Mouse (Mus musculus): ENCODE data around the gene Olfr463.

Olfr463 gene

GRCm38 (mm10) chr11:87897287-87897686 is at the start of gene Olfr463:
TSS of gene Olfr463 (minus strand) at chr11:87897387.
- no peak for DNase-seq

- DNase-seq, result no peak
Measured at GRCm38 (mm10) chr11:87935467-87935866, 38.3 kb upstream of the Olfr463 start.

GRCm38 (mm10) chr11:87933731-87934130 is 36.5 kb upstream of the Olfr463 start:
- no peak for DNase-seq

DNA sequence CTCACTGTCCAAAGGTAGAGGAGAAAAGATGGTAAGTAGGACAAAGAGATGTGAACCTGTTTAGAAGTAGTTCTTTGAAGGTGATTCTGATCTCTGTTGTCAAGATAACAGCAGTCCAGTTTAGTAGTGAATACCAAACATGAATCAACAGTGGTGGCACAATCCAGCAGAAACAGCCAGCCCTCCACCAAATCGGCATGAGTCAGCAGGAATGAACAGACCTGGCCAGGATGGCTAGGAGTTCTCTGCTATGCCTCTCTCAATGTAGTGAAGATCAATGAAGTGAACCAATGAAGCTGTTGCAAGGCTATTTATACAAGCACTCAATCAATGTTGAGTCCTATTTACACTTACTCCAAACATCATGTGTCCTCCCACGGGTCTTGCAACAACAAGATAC is 33.2 kb upstream of the Olfr463 start:
- DNase-seq, result no peak

GRCm38 (mm10) chr11:87920966-87921365 is 23.8 kb upstream of the Olfr463 start, which contains the start of gene Olfr464:
TSS of gene Olfr464 (minus strand) at chr11:87920967.
- DNase-seq, result no peak

- DNase-seq, result no peak
Measured at GRCm38 (mm10) chr11:87920301-87920700, 23.1 kb upstream of the Olfr463 start.

GRCm38 (mm10) chr11:87916005-87916404 is 18.8 kb upstream of the Olfr463 start:
- no peak for DNase-seq

GRCm38 (mm10) chr11:87904331-87904730 is 7.1 kb upstream of the Olfr463 start:
- DNase-seq, result no peak

DNA sequence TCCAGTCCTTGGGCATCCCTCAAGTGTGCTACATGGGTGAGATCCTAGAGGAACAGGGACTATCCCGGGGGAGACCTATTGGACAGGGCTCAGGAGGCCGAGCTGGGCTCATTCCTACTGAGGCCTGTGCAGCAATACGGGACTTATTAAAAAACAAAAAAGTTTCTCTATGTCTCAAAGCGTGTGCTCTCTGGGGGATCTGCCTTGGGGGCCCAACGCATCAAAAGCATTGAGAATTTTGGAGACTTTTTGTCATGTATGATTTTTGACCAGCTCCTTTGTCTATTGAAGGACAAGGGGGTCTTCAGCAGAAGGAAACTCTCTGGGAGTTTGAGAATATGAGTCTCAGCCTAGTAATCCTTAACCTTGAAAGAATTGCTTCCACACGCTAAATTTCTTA is 5.0 kb downstream of the Olfr463 start, which contains the start of gene Olfr462:
Gene Olfr462, minus strand, starts transcription at position 101 of the 400 bp plus-strand sequence.
- no peak for DNase-seq

DNA sequence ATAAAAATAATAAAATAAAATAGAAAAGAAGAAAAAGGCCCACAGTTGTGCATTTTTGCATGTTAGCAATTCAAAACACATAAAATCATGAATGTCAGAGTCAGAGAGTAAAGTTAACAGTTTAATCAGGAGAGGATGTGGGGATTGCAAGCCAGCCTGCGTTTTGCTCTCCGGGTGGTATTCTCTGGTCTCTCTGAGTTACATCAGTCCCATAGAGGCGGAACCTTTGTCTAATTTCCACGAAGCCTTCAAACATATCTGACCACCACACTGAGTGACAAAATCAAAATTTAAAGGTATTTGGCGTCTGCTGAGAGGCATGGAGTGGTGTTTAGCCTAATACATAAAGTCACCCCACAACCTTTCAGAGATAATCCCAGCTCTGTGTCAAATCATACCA is 12.3 kb downstream of the Olfr463 start:
- no peak for DNase-seq

- no peak for DNase-seq
Measured at GRCm38 (mm10) chr11:87883493-87883892, 13.7 kb downstream of the Olfr463 start.

DNA sequence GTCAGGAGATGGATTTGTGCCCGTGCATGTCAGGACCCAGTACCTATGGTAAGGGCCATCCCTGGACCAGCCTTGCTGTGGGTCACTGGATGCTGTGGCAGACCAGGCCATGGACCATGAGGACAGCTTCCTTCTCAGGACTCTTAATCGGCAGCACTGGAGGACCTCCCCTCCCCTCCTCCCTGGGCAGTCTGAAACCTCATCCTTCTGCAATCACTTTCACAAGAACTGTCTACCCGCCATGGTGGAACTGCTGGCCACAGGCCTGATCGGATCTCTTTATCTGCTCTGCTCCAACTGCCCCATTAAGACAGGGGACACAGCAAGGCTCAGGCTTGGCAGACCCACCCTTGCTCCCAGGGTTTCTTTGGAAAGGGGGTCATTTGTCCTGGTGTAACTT is 15.5 kb downstream of the Olfr463 start:
- DNase-seq, result no peak

GRCm38 (mm10) chr11:87879826-87880225 is 17.4 kb downstream of the Olfr463 start:
- DNase-seq, result no peak

DNA sequence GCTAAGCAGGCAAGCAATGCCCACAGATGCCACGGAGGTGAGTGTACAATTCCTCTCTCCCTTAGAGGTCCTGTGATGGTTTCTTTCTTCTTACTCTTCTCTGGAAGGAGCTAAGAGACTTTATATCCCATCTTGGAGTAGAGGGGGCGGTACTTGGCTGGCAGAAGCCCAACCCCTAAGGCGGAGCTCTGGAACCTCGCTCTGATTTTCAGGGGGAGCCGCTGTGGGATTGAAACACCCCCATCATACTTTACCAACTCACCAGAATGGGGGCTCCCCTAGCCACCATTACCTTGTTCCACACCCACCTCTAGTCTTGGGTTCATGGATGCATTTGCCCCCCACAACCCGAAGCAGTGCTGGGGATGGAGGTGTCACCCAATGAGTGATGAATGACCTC is 21.8 kb downstream of the Olfr463 start, which contains the start of gene Epx:
Gene Epx, minus strand, starts transcription at position 101 of the 400 bp plus-strand sequence.
- DNase-seq, result no peak

- no peak for DNase-seq
Measured at GRCm38 (mm10) chr11:87871766-87872165, 25.4 kb downstream of the Olfr463 start.

DNA sequence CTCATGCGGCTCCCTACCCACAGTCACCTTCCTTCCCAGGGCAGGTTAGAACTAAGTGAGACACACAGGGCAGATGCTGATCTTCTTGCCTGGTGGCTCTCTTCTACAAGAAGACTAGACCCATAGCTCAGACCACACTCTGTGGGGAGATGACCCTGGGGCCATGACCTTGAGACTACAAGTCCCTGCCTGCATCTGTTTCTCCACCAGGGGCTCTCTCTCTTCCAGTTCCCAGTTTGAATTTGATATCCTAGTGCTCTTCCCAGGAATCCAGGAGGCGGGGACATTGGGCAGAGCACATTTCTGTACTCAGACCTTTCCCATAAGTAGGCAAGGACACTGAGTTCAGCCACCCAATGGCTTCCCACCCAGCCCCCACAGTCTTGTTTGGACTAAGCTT is 27.1 kb downstream of the Olfr463 start:
- no peak for DNase-seq

- peak; percentile 40 for DNase-seq
Measured at GRCm38 (mm10) chr11:87866891-87867290, 30.3 kb downstream of the Olfr463 start.

DNA sequence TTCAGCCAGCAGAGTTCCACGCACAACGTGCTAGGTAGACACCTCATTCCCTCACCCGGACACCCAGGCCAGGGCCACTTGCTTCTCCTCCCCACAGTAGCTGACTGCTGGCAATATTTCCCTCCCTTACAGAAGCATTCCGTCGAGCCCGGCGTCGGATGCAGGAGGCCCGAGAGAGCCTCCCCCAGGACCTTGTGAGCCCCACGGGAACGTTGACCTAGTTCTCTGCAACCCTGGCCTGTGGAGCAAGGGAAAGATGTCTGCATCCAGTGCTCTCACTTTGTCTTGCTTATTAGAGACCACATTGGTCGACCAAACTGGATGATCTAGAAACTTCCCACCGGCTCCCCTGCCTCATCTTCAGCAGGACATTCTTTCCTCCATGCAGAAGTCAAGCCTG is 34.4 kb downstream of the Olfr463 start:
- DNase-seq, result no peak

DNA sequence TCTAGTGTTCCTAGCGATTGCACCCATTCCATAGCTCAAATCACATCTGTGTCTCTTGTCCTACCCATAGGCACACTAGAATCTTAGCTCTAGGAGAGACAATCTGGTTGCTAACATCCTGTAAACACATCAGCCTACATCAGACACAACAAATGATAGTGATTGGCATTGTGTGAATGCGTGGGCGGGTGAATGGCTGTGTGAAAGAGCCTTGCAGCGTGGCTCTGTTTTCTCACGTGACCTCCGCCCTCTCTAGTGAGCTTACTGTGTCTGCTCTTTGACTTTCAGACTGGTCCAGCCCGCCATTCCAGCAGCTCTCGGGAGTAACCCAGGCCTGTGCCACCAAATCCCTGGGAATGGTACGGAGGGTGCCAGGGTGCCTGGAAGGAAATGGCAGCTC is 36.8 kb downstream of the Olfr463 start:
- DNase-seq, result no peak

DNA sequence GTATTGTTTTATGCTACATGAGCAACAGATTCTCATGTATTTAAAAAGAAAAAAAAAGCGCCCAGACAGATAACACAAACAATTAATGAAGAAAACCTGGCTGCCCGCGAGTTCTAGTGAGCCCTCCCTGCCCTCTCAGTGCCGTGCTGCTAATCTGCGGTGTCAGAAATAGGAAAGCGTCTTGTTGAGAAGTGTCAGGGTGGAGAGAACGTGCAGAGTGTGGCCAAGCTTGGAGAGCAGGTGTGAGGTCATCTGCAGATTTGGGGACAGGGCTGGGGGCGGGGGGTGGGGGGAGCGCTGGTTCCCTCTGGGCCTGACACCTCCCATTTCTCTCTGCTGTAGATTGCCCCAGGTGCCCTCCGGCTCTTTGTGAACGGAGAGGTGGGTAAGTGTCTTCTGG is 37.9 kb downstream of the Olfr463 start:
- no peak for DNase-seq

GRCm38 (mm10) chr11:87854550-87854949 is 42.6 kb downstream of the Olfr463 start:
- DNase-seq, result no peak

DNA sequence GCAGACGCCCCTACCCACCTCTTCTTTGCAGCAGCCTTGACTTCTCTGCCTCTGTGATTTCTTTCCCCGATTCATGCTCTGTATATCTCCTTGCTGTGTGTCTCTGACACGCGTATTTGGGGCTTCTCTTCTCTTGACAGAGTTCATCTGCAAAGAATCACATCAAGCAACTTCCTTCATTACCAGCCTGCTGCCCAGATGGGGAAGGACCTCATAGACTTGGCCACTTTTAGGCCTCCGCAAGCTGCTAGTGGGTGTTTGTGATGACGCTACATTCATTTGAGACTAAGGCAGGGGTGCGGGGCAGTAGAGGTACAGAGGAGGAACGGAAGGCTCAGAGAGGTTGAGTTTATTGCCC is 43.6 kb downstream of the Olfr463 start:
- DNase-seq, result no peak

DNA sequence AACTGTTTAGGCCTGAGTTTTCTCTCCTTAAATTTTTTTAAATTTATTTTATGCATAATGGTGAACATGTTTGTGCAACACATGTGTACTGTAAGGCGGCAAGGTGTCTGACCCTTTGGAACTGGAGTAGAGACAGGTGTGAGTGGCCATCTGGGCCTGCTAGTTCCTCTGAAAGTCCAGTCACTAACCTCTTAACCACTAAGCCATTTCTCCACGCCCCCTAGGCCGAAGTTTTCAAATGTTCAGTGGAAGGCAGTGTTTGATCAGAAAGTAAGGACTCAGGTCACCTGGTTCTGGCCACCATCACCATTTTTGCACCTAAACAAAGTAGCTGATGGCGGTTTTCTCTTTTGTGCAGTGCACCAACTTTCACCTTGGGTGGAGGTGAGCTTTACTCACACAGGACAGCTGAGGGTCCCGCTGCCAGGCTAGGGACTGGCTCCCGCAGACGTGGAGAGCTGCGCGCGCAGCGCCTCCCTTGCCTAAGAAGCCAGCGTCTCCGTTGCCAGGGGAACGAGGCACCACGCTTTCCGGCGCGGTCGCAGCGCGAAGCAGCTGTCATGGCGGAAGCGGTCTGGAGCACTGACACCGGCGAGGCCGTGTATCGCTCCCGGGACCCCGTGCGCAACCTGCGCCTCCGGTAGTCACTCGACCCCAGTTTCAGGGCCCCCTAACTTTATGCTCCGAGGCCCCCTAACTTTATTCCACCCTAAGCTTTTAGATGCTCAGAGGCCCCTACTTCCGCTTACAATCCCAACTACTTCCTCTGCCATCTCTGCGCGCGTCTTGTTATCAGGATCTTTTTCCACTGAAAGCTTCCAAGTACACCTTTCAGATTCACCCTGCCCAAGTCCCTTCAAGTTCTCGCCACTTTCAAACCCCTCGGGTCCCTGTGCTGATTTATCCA is 44.2 kb downstream of the Olfr463 start, which contains the start of gene Mks1:
Gene Mks1, plus strand, starts transcription at position 526 of the 907 bp plus-strand sequence.
- DNase-seq, result peak; percentile 94

- DNase-seq, result no peak
Measured at GRCm38 (mm10) chr11:87847884-87848283, 49.3 kb downstream of the Olfr463 start.

Measured in right cerebral cortex, postnatal 14 days (tissue).